Mouse (Mus musculus): ENCODE results near the gene Mcur1.

Mcur1 gene

DNA sequence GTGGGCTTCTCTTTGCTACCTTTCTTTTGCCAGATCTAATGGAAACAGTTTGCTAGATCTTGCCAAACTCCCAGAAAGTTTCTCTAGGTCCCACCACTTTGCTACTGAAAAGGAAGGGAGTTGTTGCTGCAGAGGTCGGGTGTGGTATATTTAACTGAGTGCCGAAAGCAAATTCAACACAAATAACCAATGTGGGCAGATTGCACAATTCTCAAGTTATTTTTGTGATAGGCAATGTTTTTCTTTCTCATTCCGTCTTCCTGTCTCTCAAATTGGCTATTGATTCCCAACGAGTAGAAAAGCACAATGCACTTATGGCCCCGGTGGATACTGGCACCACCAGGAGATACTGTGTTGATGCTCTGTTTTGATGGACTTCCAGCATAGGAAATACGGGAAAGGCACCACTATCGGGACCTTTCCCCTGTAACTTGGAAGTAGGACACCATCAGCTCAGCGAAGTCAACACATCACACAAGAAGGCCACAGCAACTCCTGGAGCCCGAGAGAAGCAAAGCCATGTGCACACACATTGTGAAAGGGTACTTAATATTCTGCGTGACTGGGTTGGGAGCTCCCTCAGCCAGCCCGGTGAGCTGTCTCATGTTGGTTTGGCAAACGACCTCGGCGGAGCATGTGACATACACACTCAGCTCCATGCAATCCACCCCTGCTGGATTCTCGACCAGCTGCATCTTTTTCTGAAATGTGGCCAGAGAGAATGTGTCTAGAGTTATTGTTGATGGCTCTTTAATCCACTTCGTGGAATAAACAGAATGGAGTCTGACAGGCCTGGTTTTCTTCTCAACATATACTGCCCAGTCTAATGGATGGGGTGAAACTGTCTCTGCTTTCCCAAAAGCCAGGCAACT lies 35.3 kb downstream of the Mcur1 start:
- no peak for DNase-seq

GRCm38 (mm10) chr13:43523906-43524480 lies 36.0 kb downstream of the Mcur1 start:
- no peak for DNase-seq

GRCm38 (mm10) chr13:43521940-43522339 lies 38.1 kb downstream of the Mcur1 start:
- DNase-seq: no peak

GRCm38 (mm10) chr13:43519251-43519650 lies 40.7 kb downstream of the Mcur1 start:
- no peak for DNase-seq

- no peak for DNase-seq
Observed at GRCm38 (mm10) chr13:43517371-43517770, 42.6 kb downstream of the Mcur1 start.

DNA sequence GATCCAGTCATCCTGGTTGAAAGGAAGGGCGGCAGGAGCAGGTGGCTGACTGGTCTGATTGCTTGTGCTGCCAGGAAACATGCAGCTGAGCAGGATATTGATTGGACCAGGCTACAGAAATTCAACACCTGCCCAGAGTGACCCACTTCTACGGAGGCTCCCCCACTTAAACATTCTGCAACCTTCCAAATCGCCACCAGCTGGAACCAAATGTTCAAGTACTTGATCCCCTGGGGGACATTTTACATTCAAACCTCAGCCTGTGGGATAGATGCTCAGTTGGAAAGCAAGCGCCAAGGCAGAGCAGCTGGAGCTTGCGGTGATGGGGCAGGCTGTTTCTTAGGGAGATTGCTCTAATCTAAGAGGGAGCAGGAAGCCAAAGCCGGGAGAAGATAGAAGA lies 43.1 kb downstream of the Mcur1 start:
- no peak for DNase-seq

GRCm38 (mm10) chr13:43516119-43516518 lies 43.9 kb downstream of the Mcur1 start:
- DNase-seq: no peak

DNA sequence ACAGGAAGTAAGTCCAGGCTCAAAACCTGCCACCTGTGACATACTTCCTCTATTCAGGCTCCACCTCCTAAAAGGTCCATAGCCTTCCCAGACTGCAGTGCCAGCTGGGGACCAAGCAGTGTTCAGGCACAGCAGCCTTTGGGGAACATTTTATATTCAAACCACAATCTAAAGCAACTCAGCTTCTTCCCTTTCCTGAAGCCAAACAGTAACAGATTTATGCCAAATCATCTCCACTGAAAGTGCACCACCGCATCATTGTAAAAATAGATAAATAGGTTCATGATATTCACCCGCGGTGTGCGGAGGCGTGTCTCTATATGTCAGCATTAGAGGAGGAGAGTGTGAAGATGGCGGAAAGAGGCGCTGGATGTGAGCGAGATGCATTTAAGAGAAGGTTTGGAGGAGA lies 45.0 kb downstream of the Mcur1 start:
- DNase-seq: no peak

- no peak for DNase-seq
Observed at GRCm38 (mm10) chr13:43512736-43513135, 47.3 kb downstream of the Mcur1 start.

GRCm38 (mm10) chr13:43505798-43506197 lies 54.2 kb downstream of the Mcur1 start:
- DNase-seq: no peak

- DNase-seq: peak; percentile 38 to 41
Observed at GRCm38 (mm10) chr13:43503395-43503850, 56.6 kb downstream of the Mcur1 start.

DNA sequence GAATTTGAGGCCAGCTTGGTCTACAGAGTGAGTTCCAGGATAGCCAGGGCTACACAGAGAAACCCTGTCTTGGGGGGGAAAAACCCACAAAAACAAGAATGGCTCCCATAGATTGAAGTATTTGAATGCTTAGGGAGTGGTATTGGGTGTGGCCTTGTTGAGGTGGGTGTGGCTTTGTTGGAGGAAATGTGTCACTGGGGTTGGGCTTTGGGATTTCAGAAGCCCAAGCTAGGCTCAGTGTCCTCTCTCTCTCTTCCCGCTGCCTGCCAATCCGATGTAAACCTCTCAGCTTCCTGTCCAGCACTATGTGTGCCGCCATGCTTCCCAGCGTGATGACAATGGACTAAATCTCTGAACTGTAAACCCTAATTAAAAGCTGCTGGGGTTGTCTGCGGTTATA lies 58.4 kb downstream of the Mcur1 start:
- no peak for DNase-seq

DNA sequence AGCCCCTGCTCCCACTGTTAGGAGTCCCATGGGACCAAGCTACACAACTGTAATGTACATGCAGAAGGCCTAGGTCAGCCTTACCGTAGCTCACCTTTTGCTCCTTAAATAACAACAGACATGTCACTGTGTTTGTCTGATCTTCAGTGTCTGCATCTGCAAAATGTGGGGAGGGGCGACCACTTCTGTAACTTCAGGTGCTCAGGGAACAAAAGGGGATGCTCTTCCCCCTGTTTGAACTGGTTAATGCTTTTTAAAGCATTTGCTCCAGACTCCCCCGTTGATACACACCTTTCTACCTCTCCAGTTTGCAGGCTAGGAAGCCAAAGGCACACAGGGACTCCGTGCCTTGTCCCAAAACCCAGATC lies 59.5 kb downstream of the Mcur1 start:
- no peak for DNase-seq

- no peak for DNase-seq
Observed at GRCm38 (mm10) chr13:43499731-43500482, 60.1 kb downstream of the Mcur1 start.

DNA sequence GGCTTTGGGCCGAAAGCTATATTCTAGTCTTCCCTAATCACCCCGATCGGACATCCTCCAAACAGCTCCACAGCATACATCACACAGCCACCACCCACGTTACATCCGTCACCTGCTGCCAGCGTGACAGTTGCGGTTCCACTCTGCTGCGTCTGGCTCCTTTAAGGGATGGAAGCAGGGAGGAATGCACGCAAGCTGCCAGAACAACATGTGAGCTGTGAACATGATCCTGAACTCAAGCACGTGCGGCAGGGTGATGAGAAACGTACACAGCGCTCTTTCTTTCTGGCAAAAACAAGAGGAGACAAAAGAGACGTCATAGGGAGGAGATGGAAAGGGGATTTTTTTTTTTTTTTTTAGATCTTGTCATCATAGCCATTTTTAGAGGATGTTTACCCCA lies 61.1 kb downstream of the Mcur1 start:
- no peak for DNase-seq

- no peak for DNase-seq
Observed at GRCm38 (mm10) chr13:43497769-43498168, 62.2 kb downstream of the Mcur1 start.

DNA sequence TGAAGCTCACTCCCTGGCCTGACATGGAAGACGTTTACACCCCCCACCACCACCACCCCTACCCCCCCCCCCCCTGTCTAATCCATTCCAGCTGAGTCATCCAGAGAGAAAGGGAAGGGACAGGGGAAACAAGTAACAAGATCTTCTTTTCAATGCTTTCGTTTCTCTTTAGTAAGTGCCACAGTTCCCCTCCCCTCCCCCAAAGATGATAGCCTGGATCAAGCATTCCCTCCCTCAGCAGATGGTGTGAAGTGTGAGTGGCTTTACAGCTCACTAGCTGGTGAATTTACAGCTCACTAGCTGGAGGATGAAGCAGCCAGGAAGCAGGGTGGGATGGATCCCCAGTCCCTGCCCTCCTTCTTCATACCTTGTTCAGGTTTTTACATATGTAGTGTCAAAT lies 63.3 kb downstream of the Mcur1 start:
- no peak for DNase-seq

GRCm38 (mm10) chr13:43495645-43496044 lies 64.3 kb downstream of the Mcur1 start:
- no peak for DNase-seq

DNA sequence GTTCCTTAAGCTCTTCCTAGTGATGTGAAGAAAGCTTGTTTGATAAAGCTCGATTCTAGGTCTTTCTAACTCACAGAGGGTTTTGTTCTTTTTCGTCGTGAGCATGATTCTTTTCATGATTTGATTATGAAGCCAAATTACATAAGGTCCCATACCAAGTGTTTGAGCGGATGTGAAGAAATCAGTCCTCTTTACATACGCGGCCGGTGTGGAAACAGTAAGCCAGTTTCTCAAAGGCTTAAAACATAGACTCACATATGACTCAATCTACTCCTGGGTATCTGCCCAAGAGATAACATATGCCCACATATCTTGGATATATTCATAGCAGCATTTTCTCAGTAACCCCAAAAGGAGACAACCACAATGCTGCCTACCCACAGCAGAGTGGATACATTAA lies 66.3 kb downstream of the Mcur1 start:
- no peak for DNase-seq

GRCm38 (mm10) chr13:43493058-43493481 lies 66.9 kb downstream of the Mcur1 start:
- no peak for DNase-seq

Measured in spleen, adult 18-20 months (tissue).